Mouse (Mus musculus) myocyte (in vitro differentiated cells): ENCODE data around the gene Haus5. TPM values are rescaled to one million over a fixed set of nuclear protein-coding genes. Genes with fewer than 3 reads are reported as not detected.

Source experiments
- H3K27me3 ChIP-seq: one replicate; pipeline ENCODE4 v1.6.1; 2011; ENCODE audit not compliant: control insufficient read depth, insufficient read depth, insufficient read length
- H3K36me3 ChIP-seq: one replicate; pipeline ENCODE4 v1.6.1; 2011; ENCODE audit not compliant: control insufficient read depth, insufficient read depth
- H3K4me2 ChIP-seq: one replicate; pipeline ENCODE4 v1.6.1; 2011; ENCODE audit warnings: low read depth, control low read depth
- H3K4me3 ChIP-seq: one replicate; pipeline ENCODE4 v1.5.1; 2011; ENCODE audit warnings: mild to moderate bottlenecking, control low read depth, moderate library complexity
- H3K79me2 ChIP-seq: one replicate; pipeline ENCODE4 v1.6.1; 2011; ENCODE audit not compliant: control insufficient read depth, insufficient read depth
- H3ac ChIP-seq: one replicate; pipeline ENCODE4 v1.6.1; 2011; ENCODE audit not compliant: control insufficient read depth, insufficient read length
- CEBPB ChIP-seq: IDR thresholded peaks from 2 replicates; pipeline ENCODE4 v1.6.1; 2011; ENCODE audit warnings: mild to moderate bottlenecking, moderate library complexity; ENCODE audit not compliant: poor library complexity, insufficient read depth, severe bottlenecking
- E2F4 ChIP-seq: IDR thresholded peaks from one replicate; pipeline ENCODE4 v1.6.1; 2011; ENCODE audit warnings: mild to moderate bottlenecking, control low read depth, moderate library complexity; ENCODE audit not compliant: insufficient read depth
- MAX ChIP-seq: IDR thresholded peaks from one replicate; pipeline ENCODE4 v1.6.1; 2011; ENCODE audit warnings: low read depth, mild to moderate bottlenecking, control low read depth
- MYOD1 ChIP-seq, 3 experiments: IDR thresholded peaks; one replicate each; pipeline ENCODE4 v1.6.1; 2011; ENCODE audit warnings: control low read depth in 2 of 3, low read depth in 2 of 3, mild to moderate bottlenecking in 2 of 3, moderate library complexity in 1 of 3; ENCODE audit not compliant: insufficient read length in 2 of 3, control insufficient read depth in 1 of 3
- MYOG ChIP-seq, 3 experiments: IDR thresholded peaks; one replicate each; pipeline ENCODE4 v1.6.1; 2011; ENCODE audit warnings: control low read depth in 2 of 3, low read depth in 2 of 3, mild to moderate bottlenecking in 2 of 3; ENCODE audit not compliant: insufficient read length in 2 of 3, control insufficient read depth in 1 of 3, insufficient read depth in 1 of 3
- POLR2A ChIP-seq: IDR thresholded peaks from one replicate; pipeline ENCODE4 v1.6.1; 2011; ENCODE audit warnings: low read depth, mild to moderate bottlenecking, control low read depth, moderate library complexity; ENCODE audit not compliant: insufficient read length
- POLR2AphosphoS2 ChIP-seq: IDR thresholded peaks from one replicate; pipeline ENCODE4 v1.6.1; 2011; ENCODE audit warnings: low read depth, control low read depth; ENCODE audit not compliant: insufficient read length
- REST ChIP-seq: IDR thresholded peaks from one replicate; pipeline ENCODE4 v1.6.1; 2011; ENCODE audit warnings: mild to moderate bottlenecking, control low read depth, moderate library complexity; ENCODE audit not compliant: insufficient read depth, insufficient read length
- SRF ChIP-seq: IDR thresholded peaks from one replicate; pipeline ENCODE4 v1.6.1; 2011; ENCODE audit warnings: low read depth; ENCODE audit not compliant: control insufficient read depth, insufficient read length
- TCF12 ChIP-seq: IDR thresholded peaks from one replicate; pipeline ENCODE4 v1.6.1; 2011; ENCODE audit warnings: mild to moderate bottlenecking, control low read depth; ENCODE audit not compliant: poor library complexity, insufficient read depth, severe bottlenecking
- TCF3 ChIP-seq: IDR thresholded peaks from one replicate; pipeline ENCODE4 v1.6.1; 2011; ENCODE audit warnings: low read depth, control low read depth; ENCODE audit not compliant: insufficient read length
- USF1 ChIP-seq: IDR thresholded peaks from one replicate; pipeline ENCODE4 v1.6.1; 2011; ENCODE audit warnings: low read depth, mild to moderate bottlenecking, control low read depth, moderate library complexity
- polyA plus RNA-seq: library from polyadenylated mRNA; unstranded; fragments of >200 nt; fragmentation: generic; extraction: Trizol; gene quantifications from one replicate; pipeline ENCODE4 v1.2.1, GENCODE M21; 2012; ENCODE audit warnings: missing spikeins

Haus5 gene
- polyA plus RNA-seq, 1 experiment = 8.4 TPM

GRCm38 (mm10) chr7:30612654-30613402, 52.0 kb downstream of the Haus5 start, which contains the start of gene Upk1a:
Gene Upk1a, minus strand, starts transcription at chr7:30612847.
- H3K36me3 ChIP-seq = peaks cover 14% of the 10 kb centered on the region
- H3K4me3 ChIP-seq = no peak within 1 kb of the TSS
- no peak within 1 kb of the TSS for H3K4me2 ChIP-seq
- no peaks in the 10 kb centered on the region for H3K79me2 ChIP-seq
- no peaks in the 10 kb centered on the region for H3K27me3 ChIP-seq
- TF ChIP-seq TCF3 (no peak), MAX (no peak), USF1 (no peak), MYOD1 (IDR thresholded peaks at IDR 0.05; ENCODE audit: control insufficient read depth in 1 of 3, insufficient read length in 2 of 3, low read depth in 2 of 3) (no peak), MYOG (IDR thresholded peaks at IDR 0.05; ENCODE audit: control insufficient read depth in 1 of 3, insufficient read depth in 1 of 3, insufficient read length in 2 of 3, low read depth in 2 of 3) (no peak), POLR2AphosphoS2 (no peak), TCF12 (no peak), SRF (no peak), E2F4 (no peak), REST (no peak), POLR2A (no peak), CEBPB (no peak)
- H3ac ChIP-seq = no peak within 1 kb of the TSS

DNA sequence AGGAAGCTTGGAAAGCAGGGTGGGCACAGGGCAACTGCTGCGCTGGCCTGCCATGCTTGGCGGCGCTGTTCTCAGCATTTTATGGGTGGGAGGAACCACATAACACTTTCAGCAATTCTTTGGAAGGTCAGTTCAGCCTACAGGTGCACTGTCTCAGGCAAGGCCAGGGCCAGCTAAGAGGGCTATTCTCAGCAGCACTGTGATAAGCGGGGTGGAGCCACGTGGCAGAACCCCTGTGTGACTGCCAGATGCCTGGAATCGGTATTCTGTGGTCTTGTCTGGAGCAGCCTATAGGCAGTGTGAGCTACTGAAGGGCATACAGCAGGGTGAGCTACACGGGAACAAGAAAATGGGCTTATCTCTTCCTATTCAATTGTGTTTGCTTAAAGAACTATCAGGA, 54.8 kb downstream of the Haus5 start:
- H3K4me3 ChIP-seq = no peak overlapping the region
- no peak overlapping the region for H3ac ChIP-seq
- no peaks in the 10 kb centered on the region for H3K79me2 ChIP-seq
- no peak overlapping the region for H3K4me2 ChIP-seq
- no peaks in the 10 kb centered on the region for H3K27me3 ChIP-seq
- no peaks in the 10 kb centered on the region for H3K36me3 ChIP-seq
- TF ChIP-seq POLR2AphosphoS2 = no peak
- no peak for TF ChIP-seq CEBPB
- no peak for TF ChIP-seq MAX
- TF ChIP-seq POLR2A = no peak
- TF ChIP-seq MYOG (IDR thresholded peaks at IDR 0.05; ENCODE audit: control insufficient read depth in 1 of 3, insufficient read depth in 1 of 3, insufficient read length in 2 of 3, low read depth in 2 of 3) = no peak
- TF ChIP-seq TCF12 = no peak
- no peak for TF ChIP-seq USF1
- no peak for TF ChIP-seq TCF3
- no peak for TF ChIP-seq REST
- no peak for TF ChIP-seq MYOD1 (IDR thresholded peaks at IDR 0.05; ENCODE audit: control insufficient read depth in 1 of 3, insufficient read length in 2 of 3, low read depth in 2 of 3)

DNA sequence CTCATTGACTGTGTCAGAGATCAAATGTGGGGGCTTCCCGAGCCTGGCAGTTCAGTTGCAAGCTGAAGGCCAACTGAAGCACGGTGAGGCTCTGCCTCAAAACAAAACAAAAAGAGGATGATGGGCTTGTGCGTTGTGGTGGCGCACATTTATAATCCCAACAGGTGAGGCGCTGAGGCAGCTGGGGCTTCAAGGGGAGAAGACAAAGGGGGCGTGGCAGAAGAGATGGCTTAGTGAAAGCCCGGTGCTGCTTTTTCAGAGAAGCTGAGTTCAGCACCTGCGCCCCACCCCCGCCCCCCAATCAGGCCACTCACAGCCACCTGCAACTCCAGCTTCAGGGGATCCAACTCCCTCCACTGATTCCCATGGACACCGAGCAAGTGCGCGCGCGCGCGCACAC, 56.3 kb downstream of the Haus5 start:
- Histone ChIP-seq H3K79me2 (no peaks in the 10 kb centered on the region), H3ac (no peak overlapping the region), H3K36me3 (no peaks in the 10 kb centered on the region), H3K27me3 (no peaks in the 10 kb centered on the region), H3K4me3 (no peak overlapping the region), H3K4me2 (no peak overlapping the region)
- TF ChIP-seq MAX (no peak), MYOD1 (IDR thresholded peaks at IDR 0.05; ENCODE audit: control insufficient read depth in 1 of 3, insufficient read length in 2 of 3, low read depth in 2 of 3) (no peak), POLR2AphosphoS2 (no peak), POLR2A (no peak), MYOG (IDR thresholded peaks at IDR 0.05; ENCODE audit: control insufficient read depth in 1 of 3, insufficient read depth in 1 of 3, insufficient read length in 2 of 3, low read depth in 2 of 3) (no peak), REST (no peak), TCF3 (no peak), SRF (no peak), CEBPB (no peak), USF1 (no peak), E2F4 (no peak), TCF12 (no peak)

DNA sequence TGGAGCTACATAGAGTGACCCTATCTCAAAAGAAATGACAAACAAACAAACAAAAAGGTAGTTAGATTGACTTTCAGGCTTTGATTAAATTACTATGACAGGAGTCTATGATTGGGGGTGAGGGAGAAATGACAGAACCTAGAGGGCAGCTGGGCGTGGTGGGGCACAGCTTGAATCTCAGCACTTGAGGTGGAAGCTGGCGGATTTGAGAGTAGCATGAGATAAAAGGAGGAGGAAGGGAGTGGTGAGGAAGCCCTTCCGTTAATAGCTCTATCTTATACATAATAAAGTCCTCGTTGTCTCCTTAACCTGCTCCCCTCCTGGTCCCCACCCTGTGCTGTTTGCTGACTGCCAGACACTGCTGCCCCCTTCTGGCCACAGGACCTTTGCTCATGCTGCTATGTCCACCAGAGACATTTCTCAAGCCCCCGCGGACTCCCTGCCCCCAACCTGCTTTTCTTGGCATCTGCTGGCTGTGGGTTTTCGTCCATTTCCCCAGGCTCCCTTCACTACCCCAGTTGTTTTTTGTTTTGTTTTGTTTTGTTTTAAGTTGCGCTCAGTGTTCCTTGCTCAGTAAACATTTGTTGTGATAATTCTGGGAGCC, 57.0 kb downstream of the Haus5 start:
- no peak for TF ChIP-seq CEBPB
- no peak for TF ChIP-seq REST
- no peak for TF ChIP-seq SRF
- no peak for TF ChIP-seq USF1
- no peak for TF ChIP-seq TCF12
- H3K79me2 ChIP-seq = no peaks in the 10 kb centered on the region
- H3K36me3 ChIP-seq = no peaks in the 10 kb centered on the region
- H3K27me3 ChIP-seq = no peaks in the 10 kb centered on the region
- no peak overlapping the region for H3K4me3 ChIP-seq
- H3ac ChIP-seq = no peak overlapping the region
- no peak overlapping the region for H3K4me2 ChIP-seq

DNA sequence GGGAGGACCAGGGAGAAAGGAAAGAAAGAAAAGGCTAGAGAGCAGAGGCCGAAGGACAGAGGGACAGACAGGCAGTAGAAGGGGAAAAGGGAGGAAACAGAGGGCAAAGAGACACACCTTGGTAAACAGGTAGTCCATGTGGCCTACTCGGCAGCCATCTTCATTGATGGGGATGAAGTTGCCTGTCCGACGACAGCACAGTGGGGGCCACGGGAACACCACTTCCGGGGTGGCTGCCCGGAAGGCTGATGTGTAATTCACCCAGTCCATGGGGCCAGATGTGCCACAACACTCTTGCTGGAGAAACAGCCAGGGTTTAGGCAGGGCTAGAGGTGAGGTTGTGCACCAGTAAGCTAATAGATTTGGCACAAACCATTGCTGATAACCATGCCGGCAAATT, 59.9 kb downstream of the Haus5 start:
- H3K4me2 ChIP-seq = no peak overlapping the region
- H3K79me2 ChIP-seq = no peaks in the 10 kb centered on the region
- no peak for TF ChIP-seq TCF3
- no peak for TF ChIP-seq E2F4
- TF ChIP-seq POLR2A = no peak
- no peak for TF ChIP-seq SRF
- no peak for TF ChIP-seq POLR2AphosphoS2
- no peak for TF ChIP-seq MYOD1 (IDR thresholded peaks at IDR 0.05; ENCODE audit: control insufficient read depth in 1 of 3, insufficient read length in 2 of 3, low read depth in 2 of 3)
- no peak for TF ChIP-seq CEBPB
- no peak for TF ChIP-seq MAX
- no peak for TF ChIP-seq TCF12
- no peak for TF ChIP-seq MYOG (IDR thresholded peaks at IDR 0.05; ENCODE audit: control insufficient read depth in 1 of 3, insufficient read depth in 1 of 3, insufficient read length in 2 of 3, low read depth in 2 of 3)
- TF ChIP-seq USF1 = no peak
- no peak for TF ChIP-seq REST
- H3ac ChIP-seq = no peak overlapping the region
- no peaks in the 10 kb centered on the region for H3K36me3 ChIP-seq
- H3K4me3 ChIP-seq = no peak overlapping the region
- peaks cover 7% of the 10 kb centered on the region for H3K27me3 ChIP-seq
